In genomic region chr11:102633379-102633778, GRCm38 (mm10) we compare ENCODE assay signal across 9 mouse cellular contexts. TPM values are rescaled to one million over a fixed set of nuclear protein-coding genes. Genes with fewer than 3 reads are reported as not detected.
DNase-seq lines count a peak whose midpoint lies in the region; ATAC-seq and TF ChIP-seq lines count a peak whose summit lies in the region.
"Had no signal": no experiment of that assay in that cellular context is flagged by ENCODE, and none has a peak within 500 bp of the region (broad histone marks: within the 10 kb centered on the region; RNA-seq: fewer than 3 reads in every experiment).

No protein-coding gene starts in this region.

- no peak for ATAC-seq in erythroblast, adult 5-6 weeks (replicated peaks; ENCODE audit: low FRiP score, poor library complexity, severe bottlenecking)
- 0 out of 2 replicates have a peak, but pooled peaks have one; percentile 35 for ATAC-seq in hindbrain, postnatal 0 days
- peak; percentile 61; the same call in 1 of the 2 replicates for ATAC-seq in megakaryocyte-erythroid progenitor cell, adult 5-6 weeks (replicated peaks; ENCODE audit: low FRiP score, low TSS enrichment, poor library complexity, severe bottlenecking)
- no peak; the same call in 1 of the 2 replicates for ATAC-seq in megakaryocyte progenitor cell, adult 5-6 weeks (replicated peaks; ENCODE audit: poor library complexity)

- H3K36me3 ChIP-seq in erythroblast, embryonic 14.5 days (ENCODE audit: control insufficient read depth) = no peaks in the 10 kb centered on the region
- no peaks in the 10 kb centered on the region for H3K36me3 ChIP-seq in hindbrain, postnatal 0 days (ENCODE audit: insufficient read depth, low read length)

- no peak for TF ChIP-seq CTCF in hindbrain, postnatal 0 days (IDR thresholded peaks at IDR 0.05; ENCODE audit: low read depth)

- peaks cover 15% of the 10 kb centered on the region for H3K27me3 ChIP-seq in erythroblast, embryonic 14.5 days (ENCODE audit: control insufficient read depth)
- no peaks in the 10 kb centered on the region for H3K27me3 ChIP-seq in hindbrain, postnatal 0 days (ENCODE audit: insufficient read depth, low read length)

- no peaks in the 10 kb centered on the region; the same call in 1 of the 2 replicates for H3K4me1 ChIP-seq in erythroblast, embryonic 14.5 days (ENCODE audit: control insufficient read depth)
- peaks cover 3% of the 10 kb centered on the region; the same call in 1 of the 2 replicates for H3K4me1 ChIP-seq in brown adipose tissue, adult 24 weeks (ENCODE audit: control insufficient read depth, insufficient read depth, insufficient read length, low read length)
- 0 out of 2 replicates have a peak, but pooled peaks cover 2% of the 10 kb centered on the region for H3K4me1 ChIP-seq in hindbrain, postnatal 0 days (ENCODE audit: insufficient read depth, low read length)

- H3K4me3 ChIP-seq in erythroblast, embryonic 14.5 days (replicated peaks) = peak overlapping the region; percentile 14
- 0 out of 2 replicates have a peak overlapping the region, but pooled peaks have one; percentile 2 for H3K4me3 ChIP-seq in brown adipose tissue, adult 24 weeks (ENCODE audit: insufficient read depth, low read depth, low read length)
- peak overlapping the region; percentile 7 for H3K4me3 ChIP-seq in hindbrain, postnatal 0 days (ENCODE audit: low read length)

- no peak overlapping the region for H3K9ac ChIP-seq in hindbrain, postnatal 0 days (replicated peaks; ENCODE audit: low read length)

- no peak overlapping the region for H3K27ac ChIP-seq in brown adipose tissue, adult 24 weeks (replicated peaks; ENCODE audit: low read depth, low read length)
- H3K27ac ChIP-seq in hindbrain, postnatal 0 days = no peak overlapping the region

- WGBS in hindbrain, postnatal 0 days = 20% methylated on average over 9 of the region's 9 CpGs

- H3K9me3 ChIP-seq in erythroblast, embryonic 14.5 days (ENCODE audit: control insufficient read depth, low read length) = no peaks in the 10 kb centered on the region
- H3K9me3 ChIP-seq in hindbrain, postnatal 0 days (ENCODE audit: low read length) = no peaks in the 10 kb centered on the region

- peak overlapping the region; percentile 38 for H3K4me2 ChIP-seq in hindbrain, postnatal 0 days (ENCODE audit: low read depth, low read length)

- peak; percentile 49 for DNase-seq in hindbrain, postnatal 0 days (ENCODE audit: low spot score)
- DNase-seq in gastrocnemius, adult 18-20 months (ENCODE audit: low spot score) = no peak
- no peak for DNase-seq in Muller cell, postnatal 12 days (ENCODE audit: inconsistent ontology term)

RNA-seq across cellular contexts. Expression of gene Fzd2, which starts 29.2 kb away (rescaled TPM):
- 0.03 TPM in 1 of 2 replicates, not detected in the other for polyA plus RNA-seq in erythroblast, embryonic 14.5 days (2012)
- not detected in 2 replicates for total RNA-seq in erythroblast, adult 5-6 weeks (2015; ENCODE audit: low replicate concordance)
- not detected in 2 replicates for total RNA-seq in erythroblast, adult 5-6 weeks (2017; ENCODE audit: low replicate concordance)
- polyA plus RNA-seq in brown adipose tissue, adult 24 weeks (2012; ENCODE audit: insufficient read depth, insufficient read length, missing spikeins) = 0.42 and 1.3 TPM in 2 replicates
- total RNA-seq in hindbrain, postnatal 0 days (2014; rRNA removed) = 31.7 and 34.5 TPM in 2 replicates
- 6.0 and 6.5 TPM in 2 replicates for polyA plus RNA-seq in hindbrain, postnatal 0 days (2015; fragmentation: Nextera tagmentation; extraction: Ambion mirVana)
- total RNA-seq in megakaryocyte-erythroid progenitor cell, adult 5-6 weeks (2014; fragmentation: Nextera tagmentation) = not detected in 2 replicates
- not detected in 2 replicates for total RNA-seq in megakaryocyte-erythroid progenitor cell, adult 5-6 weeks (2017)
- total RNA-seq in gastrocnemius, adult 18-20 months (2021) = 1 to 10 TPM in 1 of 2 experiments, under 1 TPM in 1; 0.89 to 1.8 TPM
- total RNA-seq in megakaryocyte progenitor cell, adult 5-6 weeks (2015) = not detected in 2 replicates
- total RNA-seq in megakaryocyte progenitor cell, adult 5-6 weeks (2017) = not detected in 2 replicates

RNA-seq across cellular contexts. Expression of gene Meioc, which starts 30.1 kb away (rescaled TPM):
- polyA plus RNA-seq in erythroblast, embryonic 14.5 days (2012) = not detected in 2 replicates
- total RNA-seq in erythroblast, adult 5-6 weeks (2015; ENCODE audit: low replicate concordance) = not detected in 2 replicates
- not detected in 2 replicates for total RNA-seq in erythroblast, adult 5-6 weeks (2017; ENCODE audit: low replicate concordance)
- not detected in 2 replicates for polyA plus RNA-seq in brown adipose tissue, adult 24 weeks (2012; ENCODE audit: insufficient read depth, insufficient read length, missing spikeins)
- total RNA-seq in hindbrain, postnatal 0 days (2014; rRNA removed) = 0.65 TPM in 1 of 2 replicates, not detected in the other
- 0.24 and 0.32 TPM in 2 replicates for polyA plus RNA-seq in hindbrain, postnatal 0 days (2015; fragmentation: Nextera tagmentation; extraction: Ambion mirVana)
- not detected in 2 replicates for total RNA-seq in megakaryocyte-erythroid progenitor cell, adult 5-6 weeks (2014; fragmentation: Nextera tagmentation)
- not detected in 2 replicates for total RNA-seq in megakaryocyte-erythroid progenitor cell, adult 5-6 weeks (2017)
- total RNA-seq in gastrocnemius, adult 18-20 months (2021) = not detected
- total RNA-seq in megakaryocyte progenitor cell, adult 5-6 weeks (2015) = not detected in 2 replicates
- not detected in 2 replicates for total RNA-seq in megakaryocyte progenitor cell, adult 5-6 weeks (2017)
- polyA plus RNA-seq: C2C12 had no signal

RNA-seq across cellular contexts. Expression of gene Gm11627, which starts 54.1 kb away (rescaled TPM):
- polyA plus RNA-seq in erythroblast, embryonic 14.5 days (2012) = not detected in 2 replicates
- not detected in 2 replicates for total RNA-seq in erythroblast, adult 5-6 weeks (2015; ENCODE audit: low replicate concordance)
- total RNA-seq in erythroblast, adult 5-6 weeks (2017; ENCODE audit: low replicate concordance) = not detected in 2 replicates
- not detected in 2 replicates for polyA plus RNA-seq in brown adipose tissue, adult 24 weeks (2012; ENCODE audit: insufficient read depth, insufficient read length, missing spikeins)
- total RNA-seq in hindbrain, postnatal 0 days (2014; rRNA removed) = 2.0 TPM in 1 of 2 replicates, not detected in the other
- 5.2 TPM in 2 replicates for polyA plus RNA-seq in hindbrain, postnatal 0 days (2015; fragmentation: Nextera tagmentation; extraction: Ambion mirVana)
- total RNA-seq in megakaryocyte-erythroid progenitor cell, adult 5-6 weeks (2014; fragmentation: Nextera tagmentation) = not detected in 2 replicates
- not detected in 2 replicates for total RNA-seq in megakaryocyte-erythroid progenitor cell, adult 5-6 weeks (2017)
- under 1 TPM in 1 of 2 experiments, not detected in 1; 0.43 TPM for total RNA-seq in gastrocnemius, adult 18-20 months (2021)
- not detected in 2 replicates for total RNA-seq in megakaryocyte progenitor cell, adult 5-6 weeks (2015)
- not detected in 2 replicates for total RNA-seq in megakaryocyte progenitor cell, adult 5-6 weeks (2017)

Comparison
In these comparisons a context has a peak if more than half of its experiments do, and no peak if none do; other contexts are left out.
1. ATAC-seq: peak in hindbrain, postnatal 0 days (single experiment) and megakaryocyte-erythroid progenitor cell, adult 5-6 weeks (single experiment); none in erythroblast, adult 5-6 weeks (single experiment) and megakaryocyte progenitor cell, adult 5-6 weeks (single experiment).
2. RNA of gene Fzd2, which starts 29.2 kb away (total RNA-seq): 31.7 to 34.5 TPM in hindbrain, postnatal 0 days; 0.89 to 1.8 TPM in gastrocnemius, adult 18-20 months, not detected in erythroblast, adult 5-6 weeks, not detected in megakaryocyte-erythroid progenitor cell, adult 5-6 weeks and not detected in megakaryocyte progenitor cell, adult 5-6 weeks; every median in the first group is over 10 times any median in the second.
3. Peak in every context shown above with its lines, with median percentiles within 50 percentile points of each other: H3K4me3 ChIP-seq.